Mouse (Mus musculus): Measurements from ENCODE around the gene Hoxa3. TPM values are rescaled to one million over a fixed set of nuclear protein-coding genes. Genes with fewer than 3 reads are reported as not detected.
A peak's percentile ranks its signal among the peaks of the same experiment; 100 is the strongest.

Hoxa3 gene
- polyA plus RNA-seq, 1 experiment = 5.4 TPM

GRCm38 (mm10) chr6:52182793-52183192 lies 30.3 kb downstream of the Hoxa3 start:
- no peak overlapping the region for H3K27ac ChIP-seq (replicated peaks; ENCODE audit: low read depth, low read length)

GRCm38 (mm10) chr6:52182030-52182429 lies 31.1 kb downstream of the Hoxa3 start:
- no peak overlapping the region for H3K27ac ChIP-seq (replicated peaks; ENCODE audit: low read depth, low read length)
- peaks cover 31% of the 10 kb centered on the region for H3K4me1 ChIP-seq (ENCODE audit: control insufficient read depth, insufficient read depth, insufficient read length, low read length)
- H3K4me3 ChIP-seq (ENCODE audit: insufficient read depth, low read depth, low read length) = no peak overlapping the region

More at GRCm38 (mm10) chr6:52182793-52183192, 30.3 kb downstream of the Hoxa3 start:
- Histone ChIP-seq H3K4me1 (ENCODE audit: control insufficient read depth, insufficient read depth, insufficient read length, low read length) (peaks cover 30% of the 10 kb centered on the region), H3K4me3 (ENCODE audit: insufficient read depth, low read depth, low read length) (peak overlapping the region; percentile 23; the same call in 1 of the 2 replicates)

DNA sequence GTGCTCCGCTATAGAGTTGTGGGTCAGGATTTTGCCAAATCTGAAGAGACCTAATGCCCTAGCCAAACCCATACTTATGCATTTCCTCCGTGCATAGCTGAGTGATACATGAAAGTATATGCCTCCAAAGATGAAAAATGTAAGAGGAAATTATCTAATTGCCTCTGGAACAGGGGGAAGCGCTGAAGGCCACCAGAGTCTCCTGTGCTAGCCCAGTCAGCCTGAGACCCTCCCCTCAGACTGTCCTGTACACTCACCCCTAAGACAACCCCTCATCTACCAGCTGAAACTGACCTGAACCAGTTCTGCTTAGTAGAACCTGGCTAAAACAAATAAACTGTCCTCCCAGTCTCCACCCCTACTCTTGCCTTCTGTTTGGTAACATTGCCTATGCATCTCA lies 32.4 kb downstream of the Hoxa3 start:
- Histone ChIP-seq H3K4me1 (ENCODE audit: control insufficient read depth, insufficient read depth, insufficient read length, low read length) (peaks cover 30% of the 10 kb centered on the region), H3K4me3 (ENCODE audit: insufficient read depth, low read depth, low read length) (peak overlapping the region; percentile 46), H3K27ac (replicated peaks; ENCODE audit: low read depth, low read length) (peak overlapping the region; percentile 60)

- Histone ChIP-seq H3K27ac (replicated peaks; ENCODE audit: low read depth, low read length) (peak overlapping the region; percentile 60), H3K4me3 (ENCODE audit: insufficient read depth, low read depth, low read length) (peak overlapping the region; percentile 46)
Measured at GRCm38 (mm10) chr6:52180213-52180710, 32.9 kb downstream of the Hoxa3 start.

DNA sequence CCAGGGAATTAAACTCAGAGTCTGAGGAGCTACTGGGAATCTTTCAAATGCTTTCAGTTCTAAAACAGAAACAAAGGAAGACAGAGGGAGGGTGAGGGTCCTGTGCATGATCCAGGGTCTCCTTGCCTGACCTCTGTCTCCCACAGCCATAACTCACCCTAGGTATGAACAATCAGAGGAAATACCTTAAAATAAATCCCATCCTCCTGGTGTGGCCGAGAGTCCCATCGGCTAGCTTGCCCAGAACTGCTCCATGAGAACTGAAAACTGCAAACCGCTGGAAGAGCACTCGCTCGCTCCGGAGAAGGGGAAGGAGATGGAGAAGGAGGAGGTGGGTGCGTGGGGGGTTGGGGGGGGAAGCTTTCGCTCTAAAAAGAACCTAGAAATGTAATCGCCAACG lies 33.4 kb downstream of the Hoxa3 start:
- Histone ChIP-seq H3K27ac (replicated peaks; ENCODE audit: low read depth, low read length) (peak overlapping the region; percentile 89), H3K4me3 (ENCODE audit: insufficient read depth, low read depth, low read length) (peak overlapping the region; percentile 46)

More at GRCm38 (mm10) chr6:52180213-52180710, 32.9 kb downstream of the Hoxa3 start:
- peaks cover 29% of the 10 kb centered on the region for H3K4me1 ChIP-seq (ENCODE audit: control insufficient read depth, insufficient read depth, insufficient read length, low read length)

DNA sequence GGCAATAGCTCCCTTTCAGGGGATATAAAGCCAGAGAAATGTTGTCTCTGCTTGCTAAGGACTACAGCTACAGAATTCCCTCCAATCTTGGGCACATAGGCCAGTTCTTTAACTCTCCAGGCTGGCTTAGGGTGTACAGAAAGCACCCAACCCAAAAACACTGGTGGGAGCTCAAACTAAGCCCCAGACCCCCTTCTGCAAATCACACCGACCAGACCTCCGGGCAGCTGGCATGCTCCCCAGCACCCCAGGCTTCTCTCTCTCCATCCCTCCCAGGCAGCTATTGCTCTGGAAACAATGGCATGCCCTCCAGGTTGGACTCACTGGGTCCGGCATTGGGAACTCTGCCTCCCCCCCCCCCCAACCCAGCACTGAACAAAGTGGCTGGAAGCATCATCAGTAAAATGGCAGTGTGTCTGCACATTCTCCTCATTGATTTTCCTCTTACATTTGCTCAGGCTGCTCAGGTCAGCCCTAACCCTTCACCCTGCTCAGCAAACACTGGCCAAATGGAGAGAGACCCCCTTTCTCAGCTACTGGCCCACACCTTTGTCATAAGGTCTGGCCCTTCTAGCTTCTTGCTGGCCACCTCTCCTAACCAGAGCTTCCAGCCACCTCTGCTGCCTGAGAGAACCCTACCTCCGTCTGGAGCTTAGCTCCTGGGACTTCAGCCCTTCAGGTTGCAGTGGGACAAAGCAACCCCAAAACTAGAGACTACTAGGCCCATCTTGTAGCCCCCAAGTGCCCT lies 34.0 kb downstream of the Hoxa3 start:
- Histone ChIP-seq H3K4me3 (ENCODE audit: insufficient read depth, low read depth, low read length) (peak overlapping the region; percentile 46), H3K4me1 (ENCODE audit: control insufficient read depth, insufficient read depth, insufficient read length, low read length) (peaks cover 23% of the 10 kb centered on the region), H3K27ac (replicated peaks; ENCODE audit: low read depth, low read length) (peak overlapping the region; percentile 89)

More for the DNA sequence above, 33.4 kb downstream of the Hoxa3 start:
- H3K4me1 ChIP-seq (ENCODE audit: control insufficient read depth, insufficient read depth, insufficient read length, low read length) = peaks cover 28% of the 10 kb centered on the region

DNA sequence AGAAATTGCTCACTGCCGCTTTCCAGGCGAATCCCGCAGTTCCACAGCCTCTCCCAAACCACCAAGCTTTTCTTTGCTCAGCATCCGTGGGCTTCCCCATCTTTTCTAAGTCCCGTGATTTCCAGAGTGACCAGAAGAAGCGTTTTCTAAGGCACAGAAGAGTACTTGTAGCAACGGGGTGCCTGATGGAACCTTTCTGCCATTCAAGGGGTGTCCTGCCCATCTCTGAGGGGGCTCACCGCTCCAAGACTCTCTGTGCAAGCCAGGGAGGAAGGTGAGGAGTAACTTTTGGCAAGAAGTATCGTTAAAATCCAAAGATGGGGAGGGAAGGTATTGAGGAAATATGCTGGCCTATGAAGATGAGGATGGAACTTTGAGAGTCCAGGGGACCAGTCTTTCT lies 35.3 kb downstream of the Hoxa3 start:
- peaks cover 19% of the 10 kb centered on the region for H3K4me1 ChIP-seq (ENCODE audit: control insufficient read depth, insufficient read depth, insufficient read length, low read length)
- H3K27ac ChIP-seq (replicated peaks; ENCODE audit: low read depth, low read length) = peak overlapping the region; percentile 63
- peak overlapping the region; percentile 59 for H3K4me3 ChIP-seq (ENCODE audit: insufficient read depth, low read depth, low read length)

- H3K4me3 ChIP-seq (ENCODE audit: insufficient read depth, low read depth, low read length) = peak within 1 kb of the TSS; percentile 59
- H3K4me1 ChIP-seq (ENCODE audit: control insufficient read depth, insufficient read depth, insufficient read length, low read length) = peaks cover 21% of the 10 kb centered on the region
- peak within 1 kb of the TSS; percentile 63 for H3K27ac ChIP-seq (replicated peaks; ENCODE audit: low read depth, low read length)
Measured at GRCm38 (mm10) chr6:52177061-52177735, 35.9 kb downstream of the Hoxa3 start, which contains the start of gene 5730596B20Rik. 5730596B20Rik (plus strand) TSS chr6:52177498.

GRCm38 (mm10) chr6:52176391-52176790 lies 36.7 kb downstream of the Hoxa3 start:
- H3K4me1 ChIP-seq (ENCODE audit: control insufficient read depth, insufficient read depth, insufficient read length, low read length) = peaks cover 23% of the 10 kb centered on the region

DNA sequence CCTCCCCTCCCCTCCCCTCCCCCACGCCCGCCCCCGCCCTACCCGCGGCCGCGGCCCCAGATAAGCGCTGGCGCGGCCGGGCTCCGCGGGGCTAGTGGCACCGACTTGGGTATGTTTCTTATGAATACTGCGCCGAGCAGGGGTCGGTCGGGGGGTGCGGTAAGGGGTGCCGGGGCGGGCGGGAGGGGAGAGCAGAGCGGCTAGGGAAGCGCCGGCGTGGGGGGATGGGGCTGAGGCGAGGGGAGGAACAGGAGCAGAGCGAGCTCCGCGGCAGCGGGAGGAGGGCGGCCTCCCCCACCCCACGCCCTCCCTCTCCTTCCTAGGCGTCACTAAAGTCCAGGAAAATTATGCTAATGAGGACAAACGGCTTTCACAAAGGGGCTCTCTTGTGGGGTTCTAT lies 37.3 kb downstream of the Hoxa3 start:
- Histone ChIP-seq H3K4me1 (ENCODE audit: control insufficient read depth, insufficient read depth, insufficient read length, low read length) (peaks cover 24% of the 10 kb centered on the region), H3K27ac (replicated peaks; ENCODE audit: low read depth, low read length) (peak overlapping the region; percentile 63), H3K4me3 (ENCODE audit: insufficient read depth, low read depth, low read length) (peak overlapping the region; percentile 86)

More at GRCm38 (mm10) chr6:52176391-52176790, 36.7 kb downstream of the Hoxa3 start:
- Histone ChIP-seq H3K4me3 (ENCODE audit: insufficient read depth, low read depth, low read length) (peak overlapping the region; percentile 59), H3K27ac (replicated peaks; ENCODE audit: low read depth, low read length) (peak overlapping the region; percentile 63)

GRCm38 (mm10) chr6:52174968-52175751 lies 38.0 kb downstream of the Hoxa3 start:
- H3K4me1 ChIP-seq (ENCODE audit: control insufficient read depth, insufficient read depth, insufficient read length, low read length) = peaks cover 25% of the 10 kb centered on the region
- H3K4me3 ChIP-seq (ENCODE audit: insufficient read depth, low read depth, low read length) = peak overlapping the region; percentile 86
- peak overlapping the region; percentile 90 for H3K27ac ChIP-seq (replicated peaks; ENCODE audit: low read depth, low read length)

- Histone ChIP-seq H3K27ac (replicated peaks; ENCODE audit: low read depth, low read length) (peak overlapping the region; percentile 63), H3K4me1 (ENCODE audit: control insufficient read depth, insufficient read depth, insufficient read length, low read length) (peaks cover 23% of the 10 kb centered on the region), H3K4me3 (ENCODE audit: insufficient read depth, low read depth, low read length) (peak overlapping the region; percentile 61)
Measured at GRCm38 (mm10) chr6:52173648-52174047, 39.5 kb downstream of the Hoxa3 start.

DNA sequence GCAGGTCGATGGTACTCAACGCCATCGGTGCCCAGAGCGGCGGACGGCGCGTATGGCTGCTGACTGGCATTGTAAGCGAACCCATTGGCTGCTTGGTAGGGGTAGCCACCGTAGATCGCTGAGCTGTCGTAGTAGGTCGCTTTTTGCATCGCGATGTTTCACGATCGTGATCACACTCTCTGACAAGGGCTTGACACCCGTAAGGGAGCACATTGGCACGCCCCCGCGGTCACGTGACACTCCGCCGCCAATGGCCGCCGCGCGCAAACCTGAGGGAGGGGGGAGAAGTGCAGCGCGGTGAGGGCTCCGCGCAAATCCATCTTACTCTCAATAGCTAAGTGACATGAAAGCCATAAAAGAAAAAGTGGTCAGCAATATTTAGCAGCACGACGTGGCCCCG lies 40.6 kb downstream of the Hoxa3 start:
- Histone ChIP-seq H3K27ac (replicated peaks; ENCODE audit: low read depth, low read length) (peak overlapping the region; percentile 63), H3K4me3 (ENCODE audit: insufficient read depth, low read depth, low read length) (peak overlapping the region; percentile 61), H3K4me1 (ENCODE audit: control insufficient read depth, insufficient read depth, insufficient read length, low read length) (peaks cover 19% of the 10 kb centered on the region)

GRCm38 (mm10) chr6:52171938-52172337 lies 41.2 kb downstream of the Hoxa3 start:
- Histone ChIP-seq H3K27ac (replicated peaks; ENCODE audit: low read depth, low read length) (no peak overlapping the region), H3K4me1 (ENCODE audit: control insufficient read depth, insufficient read depth, insufficient read length, low read length) (peaks cover 20% of the 10 kb centered on the region), H3K4me3 (ENCODE audit: insufficient read depth, low read depth, low read length) (no peak overlapping the region)

- no peak overlapping the region; the same call in 1 of the 2 replicates for H3K4me3 ChIP-seq (ENCODE audit: insufficient read depth, low read depth, low read length)
- H3K27ac ChIP-seq (replicated peaks; ENCODE audit: low read depth, low read length) = peak overlapping the region; percentile 73
- peaks cover 26% of the 10 kb centered on the region for H3K4me1 ChIP-seq (ENCODE audit: control insufficient read depth, insufficient read depth, insufficient read length, low read length)
Measured at GRCm38 (mm10) chr6:52171331-52171730, 41.8 kb downstream of the Hoxa3 start.
